Mouse (Mus musculus): ENCODE results near the gene Nav2. TPM values are rescaled to one million over a fixed set of nuclear protein-coding genes. Genes with fewer than 3 reads are reported as not detected.

The Nav2 gene
- total and polyA plus RNA-seq, 3 experiments = 1.0 TPM; not detected in 2

DNA sequence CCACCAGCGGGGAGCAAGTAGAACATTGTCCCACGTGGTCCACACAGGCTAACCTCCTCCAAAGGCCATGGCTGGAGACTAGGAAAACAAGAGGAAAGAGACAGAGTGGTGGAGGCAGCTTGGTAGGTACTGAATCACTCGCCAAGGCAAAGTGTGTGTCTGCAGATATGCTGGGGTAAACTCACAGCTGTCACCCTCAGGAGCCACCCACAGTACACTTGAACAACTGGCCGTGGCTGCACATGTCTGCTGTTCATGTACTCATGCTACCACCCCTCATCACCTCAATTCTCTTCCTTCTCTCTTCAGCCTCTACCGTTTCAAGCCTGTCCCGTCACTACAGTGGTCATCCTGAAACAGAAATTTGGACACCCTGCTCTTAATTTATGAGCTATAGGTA, 393.0 kb downstream of the Nav2 start:
- DNase-seq (ENCODE audit: low spot score) = no peak
- H3K4me1 ChIP-seq (ENCODE audit: insufficient read depth, low read depth, low read length) = no peaks in the 10 kb centered on the region
- ATAC-seq (ENCODE audit: extremely low read depth, insufficient number of reproducible peaks, low FRiP score, poor library complexity, severe bottlenecking) = no peak
- peaks cover 80% of the 10 kb centered on the region for H3K9me3 ChIP-seq (replicated peaks)
- H3K4me3 ChIP-seq (ENCODE audit: low read depth, low read length) = no peak overlapping the region
- no peaks in the 10 kb centered on the region for H3K36me3 ChIP-seq (replicated peaks)
- TF ChIP-seq GATA2 (IDR thresholded peaks at IDR 0.05; ENCODE audit: borderline replicate concordance, low read depth, low read length) = no peak
- no peaks in the 10 kb centered on the region for H3K27me3 ChIP-seq (ENCODE audit: insufficient read depth, low read length)

DNA sequence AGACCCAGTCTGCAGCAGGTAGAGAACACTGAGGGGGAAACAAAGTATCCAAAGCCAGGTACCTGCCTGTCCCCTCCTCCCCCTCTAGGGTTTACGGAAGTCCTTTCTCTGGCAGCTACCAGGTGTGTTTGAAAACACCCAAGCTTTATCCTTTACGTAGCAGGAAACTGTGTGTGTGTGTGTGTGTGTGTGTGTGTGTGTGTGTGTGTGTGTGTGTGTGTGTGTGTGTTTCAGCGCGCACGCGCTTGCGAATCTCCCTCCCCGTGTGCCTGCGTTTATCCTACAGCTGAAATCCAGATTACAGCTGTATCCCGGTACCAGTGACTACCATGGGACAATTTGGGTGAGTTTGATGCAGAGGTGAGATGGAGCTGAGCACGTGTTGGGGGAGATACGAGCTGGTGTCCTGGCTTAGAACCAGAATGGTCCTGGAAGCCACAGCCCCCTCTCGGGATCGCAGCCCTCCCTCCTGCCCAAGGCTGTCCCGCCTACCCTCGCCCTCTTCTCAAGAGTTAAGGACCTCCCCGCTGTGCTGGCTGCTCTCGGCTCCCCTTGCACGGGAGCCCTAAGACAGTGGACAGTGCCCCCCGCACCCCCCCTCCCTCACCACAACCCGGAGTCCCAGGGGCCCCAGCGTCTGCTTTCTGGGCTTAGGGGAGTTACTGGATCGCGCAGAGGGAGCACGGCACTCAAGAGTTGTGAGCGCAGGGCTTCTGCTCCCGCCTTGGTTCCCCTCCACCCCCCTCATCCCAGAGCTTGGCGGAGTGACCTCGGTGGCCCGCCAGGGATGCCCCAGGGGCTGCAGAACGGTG, 395.3 kb downstream of the Nav2 start:
- Histone ChIP-seq H3K4me3 (ENCODE audit: low read depth, low read length) (no peak overlapping the region), H3K9me3 (replicated peaks) (peaks cover 77% of the 10 kb centered on the region), H3K27me3 (ENCODE audit: insufficient read depth, low read length) (no peaks in the 10 kb centered on the region), H3K36me3 (replicated peaks) (no peaks in the 10 kb centered on the region), H3K4me1 (ENCODE audit: insufficient read depth, low read depth, low read length) (no peaks in the 10 kb centered on the region)
- DNase-seq (ENCODE audit: low spot score) (no peak), ATAC-seq (ENCODE audit: extremely low read depth, insufficient number of reproducible peaks, low FRiP score, poor library complexity, severe bottlenecking) (no peak)
- TF ChIP-seq CTCF (IDR thresholded peaks at IDR 0.05; ENCODE audit: low read depth, low read length) = no peak
- no peak for TF ChIP-seq TAL1 (conservative IDR thresholded peaks at IDR 0.05; ENCODE audit: low read depth, low read length)
- TF ChIP-seq POLR2AphosphoS5 (IDR thresholded peaks at IDR 0.05; ENCODE audit: insufficient replicate concordance, low read depth, low read length) = no peak
- TF ChIP-seq GATA1 (IDR thresholded peaks at IDR 0.05; ENCODE audit: borderline replicate concordance, low read length) = no peak
- no peak for TF ChIP-seq GATA2 (IDR thresholded peaks at IDR 0.05; ENCODE audit: borderline replicate concordance, low read depth, low read length)

DNA sequence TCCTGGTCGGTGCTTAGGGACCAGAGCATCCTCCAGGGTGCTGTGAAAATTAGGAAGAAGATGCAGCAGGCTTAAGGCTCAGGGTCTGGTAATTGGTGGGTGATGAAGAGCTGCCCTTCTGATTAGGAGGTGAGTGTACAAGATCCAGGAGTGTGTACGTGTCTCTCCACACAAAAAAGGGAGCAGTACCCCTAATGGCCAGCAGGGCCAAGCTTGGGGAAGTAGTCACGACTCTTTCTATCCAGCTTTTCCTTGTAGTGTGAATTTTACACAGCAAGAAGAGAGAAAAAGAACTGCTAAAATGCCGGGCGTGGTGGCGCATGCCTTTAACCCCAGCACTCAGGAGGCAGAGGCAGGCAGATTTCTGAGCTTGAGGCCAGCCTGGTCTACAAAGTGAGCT, 399.2 kb downstream of the Nav2 start:
- TF ChIP-seq GATA2 (IDR thresholded peaks at IDR 0.05; ENCODE audit: borderline replicate concordance, low read depth, low read length) (no peak), CTCF (IDR thresholded peaks at IDR 0.05; ENCODE audit: low read depth, low read length) (peak; percentile 18; the same call in 1 of the 2 replicates), GATA1 (IDR thresholded peaks at IDR 0.05; ENCODE audit: borderline replicate concordance, low read length) (no peak)
- H3K27me3 ChIP-seq (ENCODE audit: insufficient read depth, low read length) = no peaks in the 10 kb centered on the region
- no peaks in the 10 kb centered on the region for H3K36me3 ChIP-seq (replicated peaks)
- no peaks in the 10 kb centered on the region for H3K4me1 ChIP-seq (ENCODE audit: insufficient read depth, low read depth, low read length)
- DNase-seq (ENCODE audit: low spot score) (no peak), ATAC-seq (ENCODE audit: extremely low read depth, insufficient number of reproducible peaks, low FRiP score, poor library complexity, severe bottlenecking) (no peak)
- H3K9me3 ChIP-seq (replicated peaks) = peaks cover 61% of the 10 kb centered on the region
- H3K4me3 ChIP-seq (ENCODE audit: low read depth, low read length) = no peak overlapping the region

DNA sequence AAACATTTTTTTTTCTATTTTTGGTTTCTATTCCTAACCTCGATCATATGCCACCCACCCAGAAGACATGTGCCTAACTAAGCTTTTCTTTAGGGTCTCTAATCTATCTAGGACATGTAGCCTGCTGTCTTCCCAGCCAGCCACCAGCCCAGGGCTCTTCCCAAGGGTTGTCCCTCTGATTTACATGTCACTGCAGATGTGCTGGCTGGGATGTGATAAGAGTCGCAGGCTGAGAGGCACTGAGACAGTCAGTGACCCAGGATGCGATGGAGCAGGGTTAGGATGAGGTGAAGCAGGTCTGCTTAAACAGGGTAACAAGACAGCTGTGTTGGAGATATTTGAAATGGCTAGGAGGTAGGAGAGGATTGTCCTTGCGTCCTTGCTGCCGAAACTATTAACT, 401.2 kb downstream of the Nav2 start:
- H3K36me3 ChIP-seq (replicated peaks) = no peaks in the 10 kb centered on the region
- no peak for DNase-seq (ENCODE audit: low spot score)
- H3K4me3 ChIP-seq (ENCODE audit: low read depth, low read length) = no peak overlapping the region
- no peaks in the 10 kb centered on the region for H3K4me1 ChIP-seq (ENCODE audit: insufficient read depth, low read depth, low read length)
- ATAC-seq (ENCODE audit: extremely low read depth, insufficient number of reproducible peaks, low FRiP score, poor library complexity, severe bottlenecking) = no peak
- TF ChIP-seq GATA1 (IDR thresholded peaks at IDR 0.05; ENCODE audit: borderline replicate concordance, low read length) (no peak), TAL1 (conservative IDR thresholded peaks at IDR 0.05; ENCODE audit: low read depth, low read length) (no peak), CTCF (IDR thresholded peaks at IDR 0.05; ENCODE audit: low read depth, low read length) (no peak), GATA2 (IDR thresholded peaks at IDR 0.05; ENCODE audit: borderline replicate concordance, low read depth, low read length) (no peak), POLR2AphosphoS5 (IDR thresholded peaks at IDR 0.05; ENCODE audit: insufficient replicate concordance, low read depth, low read length) (no peak)
- H3K9me3 ChIP-seq (replicated peaks) = peaks cover 68% of the 10 kb centered on the region
- H3K27me3 ChIP-seq (ENCODE audit: insufficient read depth, low read length) = no peaks in the 10 kb centered on the region

DNA sequence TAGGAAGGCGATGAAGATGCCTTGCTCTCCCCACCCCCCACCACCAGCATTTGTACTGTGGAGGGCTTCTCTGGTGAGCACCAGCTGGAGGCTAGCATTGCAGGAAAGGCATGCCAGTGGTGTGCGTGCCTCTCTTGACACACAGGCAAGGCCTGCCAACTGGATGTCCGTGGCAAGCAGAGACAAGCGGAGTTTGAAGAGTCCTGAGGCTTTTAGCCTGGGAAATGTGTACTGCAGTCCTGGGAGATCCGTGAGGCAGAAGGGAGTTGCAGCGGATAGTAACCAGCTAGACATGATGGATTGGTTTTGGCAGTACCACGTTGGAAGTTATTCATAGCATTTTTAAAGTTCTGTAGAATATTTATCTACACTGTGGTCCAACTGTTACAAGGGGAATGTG, 405.4 kb downstream of the Nav2 start:
- no peaks in the 10 kb centered on the region for H3K27me3 ChIP-seq (ENCODE audit: insufficient read depth, low read length)
- H3K4me3 ChIP-seq (ENCODE audit: low read depth, low read length) = no peak overlapping the region
- ATAC-seq (ENCODE audit: extremely low read depth, insufficient number of reproducible peaks, low FRiP score, poor library complexity, severe bottlenecking) = no peak
- no peak for DNase-seq (ENCODE audit: low spot score)
- H3K4me1 ChIP-seq (ENCODE audit: insufficient read depth, low read depth, low read length) = no peaks in the 10 kb centered on the region
- peaks cover 53% of the 10 kb centered on the region for H3K9me3 ChIP-seq (replicated peaks)
- TF ChIP-seq POLR2AphosphoS5 (IDR thresholded peaks at IDR 0.05; ENCODE audit: insufficient replicate concordance, low read depth, low read length) = no peak
- TF ChIP-seq TAL1 (conservative IDR thresholded peaks at IDR 0.05; ENCODE audit: low read depth, low read length) = no peak
- TF ChIP-seq CTCF (IDR thresholded peaks at IDR 0.05; ENCODE audit: low read depth, low read length) = no peak
- TF ChIP-seq GATA1 (IDR thresholded peaks at IDR 0.05; ENCODE audit: borderline replicate concordance, low read length) = no peak
- no peak for TF ChIP-seq GATA2 (IDR thresholded peaks at IDR 0.05; ENCODE audit: borderline replicate concordance, low read depth, low read length)
- no peaks in the 10 kb centered on the region for H3K36me3 ChIP-seq (replicated peaks)

DNA sequence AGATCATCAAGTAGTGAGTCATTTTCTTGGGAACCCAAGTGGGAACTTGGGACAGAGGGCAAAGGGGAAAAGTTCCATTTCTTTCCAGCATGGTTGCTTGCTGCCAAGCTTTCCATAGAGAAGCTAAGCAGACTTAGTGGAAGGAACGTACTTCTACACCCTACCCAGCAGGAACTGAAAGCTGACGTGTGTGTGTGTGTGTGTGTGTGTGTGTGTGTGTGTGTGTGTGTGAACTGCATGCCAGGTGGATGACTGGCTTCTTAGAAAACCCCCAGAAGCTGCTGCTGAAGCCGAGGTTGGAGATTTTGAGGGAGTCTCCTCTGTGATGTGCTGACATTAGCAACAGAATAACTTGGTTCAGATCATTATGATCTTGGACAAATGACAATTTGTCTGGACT, 406.5 kb downstream of the Nav2 start:
- no peak for TF ChIP-seq TAL1 (conservative IDR thresholded peaks at IDR 0.05; ENCODE audit: low read depth, low read length)
- TF ChIP-seq GATA2 (IDR thresholded peaks at IDR 0.05; ENCODE audit: borderline replicate concordance, low read depth, low read length) = no peak
- TF ChIP-seq CTCF (IDR thresholded peaks at IDR 0.05; ENCODE audit: low read depth, low read length) = no peak
- no peak for TF ChIP-seq POLR2AphosphoS5 (IDR thresholded peaks at IDR 0.05; ENCODE audit: insufficient replicate concordance, low read depth, low read length)
- no peak for TF ChIP-seq GATA1 (IDR thresholded peaks at IDR 0.05; ENCODE audit: borderline replicate concordance, low read length)
- no peaks in the 10 kb centered on the region for H3K4me1 ChIP-seq (ENCODE audit: insufficient read depth, low read depth, low read length)
- DNase-seq (ENCODE audit: low spot score) (no peak), ATAC-seq (ENCODE audit: extremely low read depth, insufficient number of reproducible peaks, low FRiP score, poor library complexity, severe bottlenecking) (no peak)
- no peaks in the 10 kb centered on the region for H3K27me3 ChIP-seq (ENCODE audit: insufficient read depth, low read length)
- peaks cover 58% of the 10 kb centered on the region for H3K9me3 ChIP-seq (replicated peaks)
- H3K36me3 ChIP-seq (replicated peaks) = no peaks in the 10 kb centered on the region
- H3K4me3 ChIP-seq (ENCODE audit: low read depth, low read length) = no peak overlapping the region
